Mouse (Mus musculus) layer of hippocampus, adult 18-20 months (tissue): ENCODE data around the gene Rassf6. TPM values are rescaled to one million over a fixed set of nuclear protein-coding genes. Genes with fewer than 3 reads are reported as not detected.

Experiments used
- DNase-seq, 2 experiments: peaks; one replicate each; pipeline ENCODE4 v3.0.0; 2022; ENCODE audit warnings: low spot score in 2 of 2
- long read RNA-seq: library from polyadenylated mRNA; stranded (forward); transcript quantifications from one replicate; pipeline ENCODE4 v2.0.0, GENCODE M21; 2021
- total RNA-seq, 2 experiments: library from RNA; stranded (reverse); gene quantifications; 2 replicates each; pipeline ENCODE4 v1.2.3; 2021

The Rassf6 gene
- 1 to 10 TPM; 1.0 to 1.3 TPM for total RNA-seq
- long read RNA-seq, partial matches to known transcripts = 0 of 1 reads
- long read RNA-seq, other reads (novel, unspliced or antisense) = 0 of 1 reads

DNA sequence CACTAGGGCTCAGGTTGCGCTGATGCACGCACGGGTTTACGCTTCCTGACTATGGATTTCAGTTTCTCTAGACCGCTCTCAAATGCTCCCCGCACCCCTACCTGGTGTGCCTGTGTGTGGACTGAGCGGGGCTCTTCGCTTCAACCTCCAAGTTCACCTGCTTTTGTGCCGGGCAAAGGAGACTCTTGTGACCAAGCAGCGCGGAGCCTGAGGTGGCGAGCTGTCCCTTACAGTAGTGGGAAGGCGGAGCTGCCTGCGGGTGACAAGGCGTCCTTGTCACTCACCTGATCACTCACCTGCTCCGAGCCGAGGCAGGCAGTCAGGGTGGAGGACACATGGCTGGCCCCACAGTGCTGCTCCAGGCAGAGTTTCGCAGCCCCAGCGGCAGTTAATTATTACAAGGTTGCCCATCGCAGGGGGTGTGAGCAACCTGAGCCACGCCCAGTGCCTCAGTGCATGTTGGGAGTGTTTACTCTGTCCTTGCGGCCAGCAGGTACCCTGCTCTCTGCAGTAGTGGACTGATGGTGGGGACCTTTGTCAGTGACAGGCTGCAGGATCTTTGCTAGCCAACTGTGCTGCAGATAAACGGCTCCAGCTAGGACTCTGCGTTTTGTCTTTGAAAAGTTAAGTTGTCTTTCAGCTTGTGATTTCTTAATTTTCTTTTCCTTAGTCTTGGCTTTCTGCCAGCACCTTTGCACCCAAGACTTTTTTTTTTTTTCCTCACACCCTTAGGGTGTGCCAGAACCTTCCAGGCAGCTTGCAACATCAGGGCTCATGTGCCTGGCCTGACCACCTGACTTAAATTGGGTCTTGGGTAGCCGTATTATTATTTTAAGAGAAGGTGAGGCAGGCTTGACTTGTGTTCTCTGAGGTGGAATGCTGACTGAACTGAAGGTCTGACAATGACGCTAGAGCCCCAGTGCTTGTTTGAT, at the start of gene Rassf6:
Gene Rassf6, minus strand, starts transcription at position 372 of the 932 bp plus-strand sequence.
- DNase-seq = no peak

- DNase-seq = no peak
Measured at GRCm38 (mm10) chr5:90689426-90690128, 49.1 kb upstream of the Rassf6 start.

GRCm38 (mm10) chr5:90687913-90688312, 47.5 kb upstream of the Rassf6 start:
- DNase-seq = no peak

DNA sequence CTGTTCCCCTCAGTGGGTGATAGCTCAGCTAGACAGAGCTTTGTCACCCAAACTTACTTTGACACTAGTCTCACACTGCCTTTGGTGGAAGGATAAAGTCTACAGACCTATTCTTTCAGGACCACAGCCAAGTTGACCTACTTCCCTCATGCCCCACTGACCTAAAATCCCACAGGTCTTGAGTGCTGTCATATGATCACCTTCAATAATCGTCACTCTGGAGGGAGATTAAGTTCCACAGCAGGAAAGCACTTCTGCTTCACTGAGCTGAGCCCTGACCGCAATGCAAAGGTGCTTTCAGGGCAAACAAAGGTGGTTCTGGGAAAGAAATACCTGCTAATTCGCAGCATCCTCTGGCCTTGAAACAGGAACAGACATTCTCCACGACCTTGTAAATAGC, 44.5 kb upstream of the Rassf6 start:
- DNase-seq = no peak

- DNase-seq = peak in 1 of 2 experiments; percentile 34
Measured at GRCm38 (mm10) chr5:90681842-90682241, 41.4 kb upstream of the Rassf6 start.

DNA sequence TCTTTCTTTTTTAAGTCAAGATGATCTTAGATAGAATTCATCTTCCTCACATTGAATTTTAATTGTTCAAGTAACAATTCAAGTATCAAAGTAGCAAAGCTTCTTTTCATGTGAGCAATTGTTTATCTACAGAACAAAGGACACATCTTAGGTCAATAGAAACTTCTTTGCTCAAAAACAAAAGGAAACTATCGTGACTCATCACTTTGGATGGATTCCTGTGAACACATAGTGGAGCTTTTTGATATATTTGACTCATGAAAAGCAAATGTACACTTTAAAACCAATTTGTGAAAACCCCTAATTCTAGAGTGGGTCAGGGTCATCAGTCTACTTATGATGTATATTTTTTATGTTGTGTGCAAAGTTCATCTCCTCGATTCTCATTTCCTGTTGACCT, 37.1 kb upstream of the Rassf6 start:
- no peak for DNase-seq

GRCm38 (mm10) chr5:90661852-90662251, 21.4 kb upstream of the Rassf6 start:
- no peak for DNase-seq

- peak in 1 of 2 experiments; percentile 70 for DNase-seq
Measured at GRCm38 (mm10) chr5:90661436-90661835, 21.0 kb upstream of the Rassf6 start.

- DNase-seq = no peak
Measured at GRCm38 (mm10) chr5:90660411-90660810, 20.0 kb upstream of the Rassf6 start.

GRCm38 (mm10) chr5:90656681-90657080, 16.2 kb upstream of the Rassf6 start:
- DNase-seq = no peak

GRCm38 (mm10) chr5:90655891-90656290, 15.4 kb upstream of the Rassf6 start:
- no peak for DNase-seq

DNA sequence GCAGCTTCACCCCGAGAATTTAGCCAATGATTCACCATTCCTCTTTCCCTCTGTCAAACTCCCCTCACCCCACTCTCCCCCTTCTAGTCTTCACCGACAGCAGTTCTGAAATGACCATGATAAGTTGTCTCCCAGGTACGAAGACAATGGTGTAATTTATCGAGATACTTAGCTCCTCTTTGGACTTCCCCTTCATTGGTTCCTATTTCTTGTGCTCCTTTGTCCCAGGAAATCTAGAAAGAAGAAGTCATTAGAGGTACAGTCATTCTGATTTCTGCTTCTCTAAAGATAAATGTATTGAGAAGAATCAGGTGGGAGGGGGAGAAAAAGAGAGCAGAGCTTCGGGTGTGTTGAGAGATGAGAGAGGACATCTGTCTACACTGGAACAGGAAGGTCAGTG, 14.3 kb upstream of the Rassf6 start:
- DNase-seq = no peak

GRCm38 (mm10) chr5:90652724-90653123, 12.3 kb upstream of the Rassf6 start:
- peak; percentile 24 to 83 for DNase-seq

GRCm38 (mm10) chr5:90650466-90651150, 10.2 kb upstream of the Rassf6 start:
- DNase-seq = no peak

- no peak for DNase-seq
Measured at GRCm38 (mm10) chr5:90647473-90647872, 7.0 kb upstream of the Rassf6 start.

DNA sequence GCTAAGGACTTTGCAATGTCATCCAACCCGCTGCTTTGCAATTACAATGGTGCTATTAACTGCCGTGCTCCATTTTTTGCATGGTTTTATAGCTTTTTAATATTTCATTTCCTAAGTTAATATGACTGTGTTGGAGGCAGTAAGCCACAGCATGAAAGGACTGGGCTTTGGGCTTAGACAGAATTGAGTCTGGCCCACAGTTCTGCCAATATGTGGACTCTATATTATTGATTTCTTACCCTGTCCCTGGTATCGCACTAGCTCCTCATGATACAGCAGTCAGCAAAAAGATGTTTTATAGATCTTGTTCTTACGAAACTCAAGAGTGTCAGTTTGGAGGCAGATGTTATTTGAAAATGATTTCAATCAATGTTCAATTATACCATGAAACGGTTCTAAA, 5.9 kb upstream of the Rassf6 start:
- no peak for DNase-seq

- no peak for DNase-seq
Measured at GRCm38 (mm10) chr5:90645579-90645978, 5.1 kb upstream of the Rassf6 start.

GRCm38 (mm10) chr5:90641218-90641610, 757 bp upstream of the Rassf6 start:
- DNase-seq = no peak

DNA sequence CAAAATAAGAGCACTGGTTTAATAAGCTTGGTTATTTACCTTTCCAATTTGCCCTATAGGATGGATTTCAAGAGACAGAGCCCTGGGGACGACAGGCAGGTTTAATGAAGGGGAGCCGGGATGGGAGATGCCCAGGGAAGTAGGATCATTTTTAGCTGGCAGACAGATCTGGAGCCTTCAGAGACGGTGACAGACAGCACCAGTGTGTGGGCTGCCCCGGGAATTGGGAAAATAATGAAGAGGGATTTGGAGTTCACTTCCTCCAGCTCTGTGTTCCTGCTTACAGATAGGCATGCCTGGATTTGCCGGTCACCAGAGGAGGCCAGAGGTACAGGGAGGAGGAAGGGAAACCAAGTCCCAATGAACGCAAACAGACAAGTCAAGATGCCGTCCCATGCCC, 5.6 kb downstream of the Rassf6 start:
- DNase-seq = no peak

DNA sequence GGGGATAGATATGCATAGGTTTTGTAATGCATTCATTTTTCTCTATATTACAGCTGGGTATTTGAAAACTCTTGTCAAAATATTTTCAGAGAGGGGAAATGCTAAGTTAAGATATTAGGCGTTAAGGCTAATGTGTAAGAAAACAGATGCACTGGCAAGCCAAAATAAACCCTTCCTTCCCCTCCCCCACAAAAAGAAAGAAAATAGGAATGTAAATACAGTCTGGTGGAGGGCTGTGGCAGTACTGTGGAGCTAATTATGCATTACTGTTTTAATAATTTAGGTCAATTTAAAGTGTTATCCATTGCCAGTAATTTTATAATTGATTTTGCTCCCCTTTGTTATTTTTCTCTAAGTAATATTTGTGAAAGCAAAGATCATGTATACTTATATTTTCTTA, 11.9 kb downstream of the Rassf6 start:
- no peak for DNase-seq

GRCm38 (mm10) chr5:90628011-90628410, 12.4 kb downstream of the Rassf6 start:
- DNase-seq = no peak

- no peak for DNase-seq
Measured at GRCm38 (mm10) chr5:90627423-90627822, 13.0 kb downstream of the Rassf6 start.
